Mouse (Mus musculus): ENCODE results near the gene U2af1.
A peak's percentile ranks its signal among the peaks of the same experiment; 100 is the strongest.

GRCm38 (mm10) chr17:31670163-31670562 is 11.5 kb upstream of the U2af1 start:
- no peak for TF ChIP-seq POLR2A (IDR thresholded peaks at IDR 0.05; ENCODE audit: insufficient read length, low read depth)
- TF ChIP-seq E2F4 (IDR thresholded peaks at IDR 0.05; ENCODE audit: insufficient read depth), result no peak
- TF ChIP-seq MYOG (IDR thresholded peaks at IDR 0.05; ENCODE audit: control insufficient read depth in 1 of 3, insufficient read depth in 1 of 3, insufficient read length in 2 of 3, low read depth in 2 of 3), result peak in 1 of 3 experiments; percentile 14
- no peak for TF ChIP-seq POLR2AphosphoS2 (IDR thresholded peaks at IDR 0.05; ENCODE audit: insufficient read length, low read depth)
